Mouse (Mus musculus): ENCODE measurements around the gene Crip1.
"Not testable (repeated sequence)": the region's sequence is repeated elsewhere in the genome, so short reads cannot be mapped to it uniquely, and the experiment has no call there.

The Crip1 gene

GRCm38 (mm10) chr12:113184945-113185344 is 38.8 kb downstream of the Crip1 start:
- no peak for DNase-seq (ENCODE audit: low spot score in 2 of 2)

DNA sequence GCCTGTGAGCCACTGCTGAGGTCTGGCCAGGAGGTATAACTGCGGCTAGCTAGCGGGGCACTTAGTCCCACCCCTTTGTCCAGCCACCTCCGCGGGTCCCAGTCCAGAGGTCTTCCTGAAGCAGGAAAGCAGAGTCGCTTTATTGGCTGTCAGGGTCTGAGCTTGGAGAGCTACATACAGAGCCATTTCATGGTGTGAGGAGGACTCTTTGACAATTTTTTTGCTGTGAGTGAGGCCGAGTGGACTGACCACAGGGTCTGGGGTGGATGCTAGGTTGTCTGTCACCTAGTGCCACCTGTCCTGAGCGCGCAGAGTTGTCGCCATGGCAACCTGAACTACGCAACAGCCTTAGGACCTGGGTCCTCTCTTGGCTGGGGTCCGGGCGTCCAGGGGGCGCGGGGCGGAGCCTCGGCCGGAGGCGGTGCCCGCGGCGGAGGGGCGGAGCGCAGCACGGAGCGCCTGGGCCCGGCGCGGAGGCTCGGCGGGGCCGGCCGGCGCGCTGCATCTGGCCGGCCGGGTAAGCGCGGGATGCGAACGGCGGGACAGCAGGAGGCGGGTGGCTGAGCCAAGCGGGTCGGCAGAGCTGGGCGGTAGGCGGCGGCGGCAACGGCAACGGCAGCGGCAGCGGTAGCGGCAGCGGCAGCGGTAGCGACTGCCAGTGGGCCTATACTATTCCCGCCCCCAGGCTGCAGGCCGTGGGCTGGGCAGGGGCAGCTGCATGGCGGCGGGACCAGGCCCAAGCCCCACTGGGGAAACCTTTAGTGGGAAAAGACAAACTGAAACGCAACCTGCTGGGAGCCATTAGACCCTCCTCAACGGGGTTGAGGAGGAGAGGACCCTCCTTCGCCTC is 39.6 kb downstream of the Crip1 start, which contains the start of gene Tmem121:
Tmem121 (plus strand) TSS at position 489 of the 850 bp plus-strand sequence.
- DNase-seq (ENCODE audit: low spot score in 2 of 2): peak in 1 of 2 experiments; percentile 64

DNA sequence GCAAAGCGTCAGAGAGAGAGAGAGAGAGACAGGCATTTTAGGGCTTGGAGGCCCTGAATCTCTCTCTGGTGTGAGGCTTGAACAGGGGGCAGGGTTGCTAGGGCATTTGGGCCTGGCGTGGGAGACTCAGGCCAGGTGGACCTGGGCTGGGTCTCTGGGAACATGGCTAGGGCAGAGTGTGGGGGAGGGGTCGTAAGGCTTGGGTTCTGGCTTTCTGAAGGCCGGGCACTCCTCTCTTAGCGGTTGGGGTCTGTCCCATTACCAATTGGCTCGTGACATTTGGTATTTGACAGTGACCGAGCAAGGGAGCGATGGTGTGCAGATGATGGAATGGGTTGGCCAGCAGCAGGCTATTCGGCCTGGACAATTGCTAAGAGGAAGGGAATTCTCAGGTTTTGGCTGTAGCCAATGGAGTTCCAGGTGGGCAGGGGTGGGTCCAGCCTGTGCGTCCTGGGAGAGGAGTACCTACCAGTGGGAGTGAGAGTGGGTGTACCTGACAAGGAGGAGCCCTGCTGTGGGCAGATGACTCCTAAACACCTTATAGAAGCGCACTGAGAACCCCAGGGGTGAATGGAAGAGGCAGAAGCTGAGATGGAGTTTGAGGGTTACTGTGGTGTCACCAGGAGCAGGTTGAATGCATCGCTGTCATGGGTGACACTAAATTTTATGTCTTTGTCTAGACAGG is 40.4 kb downstream of the Crip1 start:
- DNase-seq (ENCODE audit: low spot score in 2 of 2): no peak

DNA sequence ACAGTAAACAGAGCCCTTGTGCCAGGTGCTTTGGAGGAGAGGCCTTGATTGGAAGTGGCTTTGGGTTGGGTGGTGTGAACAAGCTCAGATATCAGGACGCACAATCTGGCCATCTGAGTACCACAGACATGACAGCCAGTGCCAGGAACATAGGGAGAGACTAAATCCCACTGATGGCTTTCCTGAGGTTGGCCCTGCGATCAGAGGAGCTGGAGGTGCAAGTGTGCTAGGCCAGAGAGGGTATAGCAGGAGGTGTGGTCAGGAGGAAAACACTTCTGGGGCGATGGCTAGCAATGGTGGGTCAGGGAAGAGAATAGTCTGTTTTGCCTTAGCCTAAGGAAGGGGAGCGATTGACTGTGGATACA is 40.9 kb downstream of the Crip1 start:
- no peak for DNase-seq (ENCODE audit: low spot score in 2 of 2)

DNA sequence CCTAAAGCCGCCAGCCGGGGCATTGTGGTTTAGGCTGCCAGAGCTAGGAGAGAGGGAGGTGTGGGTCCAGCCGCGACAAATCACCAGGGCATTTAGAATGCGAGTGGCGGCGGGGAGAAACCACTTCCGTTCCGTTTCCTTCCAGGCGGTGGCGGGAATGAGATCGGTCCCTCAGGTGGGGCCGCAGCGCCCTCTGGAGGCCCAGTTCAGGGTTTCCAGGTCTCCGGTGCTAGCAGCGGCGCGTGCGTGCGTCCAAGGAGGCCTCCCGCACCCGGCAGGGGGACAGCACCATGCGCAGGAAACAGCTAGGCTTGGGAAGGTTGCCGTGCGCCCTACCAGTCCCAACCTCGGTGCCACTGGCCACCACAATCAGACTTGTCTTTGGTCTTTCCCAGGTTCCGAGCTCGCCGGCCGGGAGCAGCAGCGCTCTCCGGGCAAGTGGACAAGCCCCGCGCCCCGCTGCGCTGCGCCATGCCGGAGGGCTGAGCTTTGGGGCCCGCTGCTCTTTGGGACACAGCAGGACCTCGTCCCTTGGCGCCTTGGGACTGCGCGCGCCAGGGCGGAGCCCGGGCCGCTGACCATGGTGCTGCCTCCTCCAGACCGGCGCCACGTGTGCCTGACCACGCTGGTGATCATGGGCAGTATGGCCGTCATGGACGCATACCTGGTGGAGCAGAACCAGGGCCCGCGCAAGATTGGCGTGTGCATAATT is 41.6 kb downstream of the Crip1 start:
- peak; percentile 92 to 96 for DNase-seq (ENCODE audit: low spot score in 2 of 2)

GRCm38 (mm10) chr12:113188349-113189055 is 42.4 kb downstream of the Crip1 start:
- DNase-seq (ENCODE audit: low spot score in 2 of 2): no peak

GRCm38 (mm10) chr12:113193423-113193822 is 47.3 kb downstream of the Crip1 start:
- DNase-seq (ENCODE audit: low spot score in 2 of 2): no peak

GRCm38 (mm10) chr12:113199132-113199531 is 53.0 kb downstream of the Crip1 start:
- DNase-seq (ENCODE audit: low spot score in 2 of 2): not testable (repeated sequence)

DNA sequence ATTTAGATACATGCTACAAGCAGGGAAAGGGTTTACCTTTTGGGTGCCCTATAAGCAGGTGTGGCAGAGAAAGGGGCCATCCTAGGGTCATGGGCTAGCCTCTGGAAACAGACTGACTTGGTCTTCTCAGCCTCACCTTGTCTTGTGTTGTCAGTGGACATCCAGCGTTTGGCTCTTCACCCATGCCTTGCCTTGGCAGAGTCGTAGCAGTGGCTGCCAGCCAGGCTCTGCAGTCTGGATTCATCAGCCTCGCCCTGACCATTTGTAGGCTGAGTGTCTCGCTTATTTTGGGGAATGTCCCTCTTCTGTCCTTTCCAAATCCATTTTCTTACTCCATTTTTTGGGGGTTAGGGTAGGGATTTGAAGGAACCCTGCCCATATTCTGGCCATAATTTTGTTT is 55.2 kb downstream of the Crip1 start:
- no peak for DNase-seq (ENCODE audit: low spot score in 2 of 2)

DNA sequence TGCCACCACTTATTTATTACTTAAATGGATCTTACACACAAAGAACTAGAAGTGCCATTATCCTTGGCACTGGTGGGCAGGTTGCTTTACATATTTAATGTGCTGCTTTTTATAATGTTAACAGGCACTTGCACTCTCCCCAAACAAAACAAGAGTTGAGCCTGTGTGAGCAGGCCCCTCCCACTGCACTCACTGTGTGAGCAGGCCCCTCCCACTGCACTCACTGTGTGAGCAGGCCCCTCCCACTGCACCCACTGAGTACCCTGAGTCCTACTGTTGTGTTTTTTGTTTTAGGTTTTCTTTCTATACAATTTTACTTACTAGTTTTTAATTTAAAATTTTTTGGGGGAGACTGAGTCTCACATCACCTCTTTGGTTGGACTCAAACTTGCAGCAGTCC is 55.9 kb downstream of the Crip1 start:
- DNase-seq (ENCODE audit: low spot score in 2 of 2): no peak

Data from cerebellum, postnatal 4 days (tissue).